Mouse (Mus musculus) midbrain, embryonic 14.5 days (tissue): Measurements from ENCODE around the gene Hexa. TPM values are rescaled to one million over a fixed set of nuclear protein-coding genes. Genes with fewer than 3 reads are reported as not detected.

Source experiments
- ATAC-seq: fragments of 200-750 bp; cut with Nextera tagmentation; 2 replicates; pipeline ENCODE4 v1.8.0; 2017; ENCODE audit warnings: moderate number of reproducible peaks, moderate library complexity; ENCODE audit not compliant: low FRiP score, low TSS enrichment
- DNase-seq: peaks from one replicate; pipeline ENCODE4 v3.0.0-alpha.2; 2015
- H3K27ac ChIP-seq: fragments of 300-500 bp; sonication (generic); replicated peaks from 2 replicates; pipeline ENCODE4 v1.5.1; 2014; ENCODE audit warnings: mild to moderate bottlenecking, low read depth, low read length, moderate library complexity
- H3K27me3 ChIP-seq: fragments of 300-500 bp; sonication (generic); 2 replicates; pipeline ENCODE4 v1.6.1; 2014; ENCODE audit warnings: low read length, control low read depth, mixed read lengths; ENCODE audit not compliant: control insufficient read depth, insufficient read depth
- H3K36me3 ChIP-seq: fragments of 300-500 bp; sonication (generic); 2 replicates; pipeline ENCODE4 v1.6.1; 2014; ENCODE audit warnings: low read length, control low read depth; ENCODE audit not compliant: control insufficient read depth, insufficient read depth
- H3K4me1 ChIP-seq: fragments of 300-500 bp; sonication (generic); 2 replicates; pipeline ENCODE4 v1.6.1; 2014; ENCODE audit warnings: mild to moderate bottlenecking, antibody characterized with exemption, low read length, control low read depth; ENCODE audit not compliant: control insufficient read depth, insufficient read depth
- H3K4me2 ChIP-seq: fragments of 300-500 bp; sonication (generic); 2 replicates; pipeline ENCODE4 v1.6.1; 2014; ENCODE audit warnings: mild to moderate bottlenecking, low read length, moderate library complexity
- H3K4me3 ChIP-seq: fragments of 300-500 bp; sonication (generic); replicated peaks from 2 replicates; pipeline ENCODE4 v1.5.1; 2014; ENCODE audit warnings: low read depth, low read length
- H3K9ac ChIP-seq: fragments of 300-500 bp; sonication (generic); replicated peaks from 2 replicates; pipeline ENCODE4 v1.6.1; 2014; ENCODE audit warnings: mild to moderate bottlenecking, low read length, moderate library complexity
- H3K9me3 ChIP-seq: fragments of 300-500 bp; sonication (generic); 2 replicates; pipeline ENCODE4 v1.6.1; 2016; ENCODE audit warnings: low read length, control low read depth, mixed read lengths; ENCODE audit not compliant: control insufficient read depth
- WGBS: fragments of 180-500 bp; shearing (Covaris S2); extraction: QIAGEN DNeasy Blood & Tissue Kit; methylation state at CpG from one replicate; pipeline ENCODE4 v1.1.7; 2014; 5-methylcytosine and 5-hydroxymethylcytosine counted together
- polyA plus RNA-seq: library from polyadenylated mRNA; unstranded; fragments of >200 nt; fragmentation: Nextera tagmentation; extraction: Ambion mirVana; gene quantifications from 2 replicates; pipeline ENCODE4 v1.2.1, GENCODE M21; 2014

The Hexa gene
- polyA plus RNA-seq, 1 experiment from 2014 or later, result 57.5 TPM

DNA sequence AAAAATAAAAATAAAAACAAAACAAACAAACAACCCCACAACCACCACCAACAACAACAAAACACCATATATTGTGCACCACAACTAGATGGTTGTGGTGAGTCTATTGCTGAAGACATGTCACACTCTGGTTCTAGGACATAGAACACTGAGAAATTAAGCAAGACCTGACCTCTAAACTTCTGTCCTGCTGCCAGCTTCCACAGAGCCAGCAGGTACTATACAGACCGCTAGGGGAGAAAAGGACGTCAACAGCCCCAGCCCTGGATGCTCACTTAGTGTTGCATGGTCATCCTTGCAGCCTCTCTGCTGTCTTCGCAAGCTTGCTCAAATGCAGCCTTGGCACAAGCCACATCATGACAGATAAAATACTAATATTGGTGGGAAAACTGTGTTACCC lies 11.8 kb upstream of the Hexa start:
- no peaks in the 10 kb centered on the region for H3K27me3 ChIP-seq
- H3K36me3 ChIP-seq, result no peaks in the 10 kb centered on the region
- WGBS, result 82% methylated on average over 3 of the region's 3 CpGs
- H3K9ac ChIP-seq, result no peak overlapping the region
- ATAC-seq (no peak), DNase-seq (no peak)
- no peak overlapping the region for H3K4me3 ChIP-seq
- no peak overlapping the region for H3K27ac ChIP-seq
- no peaks in the 10 kb centered on the region for H3K4me1 ChIP-seq
- no peaks in the 10 kb centered on the region for H3K9me3 ChIP-seq
- no peak overlapping the region for H3K4me2 ChIP-seq

DNA sequence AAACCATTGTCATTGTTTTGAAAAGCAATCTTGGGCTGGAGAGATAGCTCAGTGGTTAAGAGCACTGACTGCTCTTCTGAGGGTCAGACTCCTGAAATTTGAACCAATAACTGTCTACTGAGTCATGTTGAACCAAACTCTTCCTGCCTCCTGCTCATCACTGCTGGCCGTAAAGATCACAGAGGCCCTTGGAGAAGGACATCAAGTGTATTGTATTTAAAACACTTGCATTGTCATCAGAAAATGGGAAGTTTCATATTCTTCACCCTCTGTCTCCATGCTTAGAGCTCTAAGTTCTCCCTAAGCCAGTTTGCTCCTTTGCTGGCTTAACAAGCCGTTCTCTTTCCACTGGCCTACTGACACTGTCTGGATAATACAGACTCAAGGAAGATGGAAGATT lies 11.1 kb upstream of the Hexa start:
- 90% methylated on average over 2 of the region's 2 CpGs for WGBS
- H3K36me3 ChIP-seq, result no peaks in the 10 kb centered on the region

DNA sequence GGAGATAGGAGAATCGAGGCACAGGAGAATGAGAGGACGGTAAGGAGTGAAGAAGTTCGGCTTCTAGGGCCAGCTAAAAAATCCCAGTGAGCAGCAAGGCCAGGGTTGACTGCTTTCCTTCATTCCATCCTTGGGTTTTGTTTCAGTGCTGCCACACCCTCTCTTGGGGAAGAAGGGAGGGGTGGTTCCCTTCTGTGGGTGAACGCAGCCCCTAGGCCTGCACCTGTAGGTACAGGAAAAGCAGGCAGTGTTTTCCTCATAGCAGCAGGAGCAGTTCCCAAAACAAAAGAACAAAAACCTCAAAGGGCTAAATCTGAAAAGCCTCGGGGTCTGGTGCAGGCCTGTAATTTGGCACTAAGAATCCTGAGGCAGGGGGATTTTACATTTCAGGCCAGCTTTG lies 7.7 kb upstream of the Hexa start:
- ATAC-seq, result no peak
- Histone ChIP-seq H3K27me3 (no peaks in the 10 kb centered on the region), H3K4me3 (no peak overlapping the region), H3K9me3 (no peaks in the 10 kb centered on the region), H3K4me2 (no peak overlapping the region), H3K9ac (no peak overlapping the region), H3K4me1 (no peaks in the 10 kb centered on the region), H3K36me3 (no peaks in the 10 kb centered on the region), H3K27ac (no peak overlapping the region)
- no peak for DNase-seq
- 16% methylated on average over 5 of the region's 5 CpGs for WGBS

More for the DNA sequence above, 11.1 kb upstream of the Hexa start:
- H3K27me3 ChIP-seq, result no peaks in the 10 kb centered on the region
- H3K4me2 ChIP-seq, result no peak overlapping the region
- no peak overlapping the region for H3K27ac ChIP-seq
- no peaks in the 10 kb centered on the region for H3K4me1 ChIP-seq
- DNase-seq (no peak), ATAC-seq (no peak)
- no peak overlapping the region for H3K4me3 ChIP-seq
- no peaks in the 10 kb centered on the region for H3K9me3 ChIP-seq
- no peak overlapping the region for H3K9ac ChIP-seq

DNA sequence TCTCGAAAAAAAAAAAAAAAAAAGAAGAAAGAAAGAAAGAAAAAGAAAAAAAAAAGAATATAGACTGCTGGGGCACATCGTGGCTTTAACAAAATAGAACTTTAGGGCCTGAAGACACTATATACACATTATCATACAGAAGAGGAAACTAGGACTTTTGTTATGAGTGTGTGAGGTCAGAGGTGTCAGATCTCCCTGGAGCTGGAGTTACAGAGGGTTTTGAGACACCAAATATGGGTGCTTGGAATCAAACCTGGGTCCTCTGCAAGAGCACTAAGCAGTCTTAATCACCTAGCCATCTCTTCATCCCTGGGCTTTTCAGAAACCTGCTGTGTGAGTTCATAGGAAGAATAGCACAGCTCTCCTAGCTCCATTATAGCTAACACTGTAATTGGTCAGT lies 5.9 kb upstream of the Hexa start:
- H3K9me3 ChIP-seq, result no peaks in the 10 kb centered on the region
- H3K27me3 ChIP-seq, result no peaks in the 10 kb centered on the region
- no peak overlapping the region for H3K4me2 ChIP-seq
- no peak overlapping the region for H3K9ac ChIP-seq
- H3K27ac ChIP-seq, result no peak overlapping the region
- H3K4me3 ChIP-seq, result no peak overlapping the region
- ATAC-seq (no peak), DNase-seq (no peak)
- no peaks in the 10 kb centered on the region for H3K4me1 ChIP-seq
- WGBS, result 77% methylated on average over 2 of the region's 2 CpGs
- H3K36me3 ChIP-seq, result no peaks in the 10 kb centered on the region

DNA sequence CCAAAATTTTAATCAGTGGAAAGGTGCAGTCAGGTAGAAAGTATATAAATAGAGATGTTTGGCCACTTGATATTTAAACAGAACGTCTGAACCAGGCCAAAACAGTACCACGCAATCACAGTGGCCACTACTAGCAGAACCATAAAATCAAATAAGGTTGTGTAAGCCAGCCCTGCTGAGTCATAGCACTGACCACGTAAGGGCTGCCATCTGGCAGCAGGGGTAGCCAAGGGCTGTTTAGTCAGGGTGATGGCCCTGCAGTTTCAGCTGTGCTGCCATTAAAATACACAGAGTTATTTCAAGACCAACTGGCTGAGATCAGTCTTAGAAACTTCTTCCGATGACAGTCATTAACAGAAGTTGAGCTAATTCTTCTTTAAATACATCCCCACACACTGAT lies 5.5 kb upstream of the Hexa start:
- no peak overlapping the region for H3K4me3 ChIP-seq
- DNase-seq (no peak), ATAC-seq (no peak)
- no peak overlapping the region for H3K9ac ChIP-seq
- H3K4me2 ChIP-seq, result no peak overlapping the region
- H3K36me3 ChIP-seq, result no peaks in the 10 kb centered on the region
- no peak overlapping the region for H3K27ac ChIP-seq
- 86% methylated on average over 4 of the region's 4 CpGs for WGBS
- H3K9me3 ChIP-seq, result no peaks in the 10 kb centered on the region
- 0 out of 2 replicates have a peak, but pooled peaks cover 1% of the 10 kb centered on the region for H3K4me1 ChIP-seq
- H3K27me3 ChIP-seq, result no peaks in the 10 kb centered on the region

DNA sequence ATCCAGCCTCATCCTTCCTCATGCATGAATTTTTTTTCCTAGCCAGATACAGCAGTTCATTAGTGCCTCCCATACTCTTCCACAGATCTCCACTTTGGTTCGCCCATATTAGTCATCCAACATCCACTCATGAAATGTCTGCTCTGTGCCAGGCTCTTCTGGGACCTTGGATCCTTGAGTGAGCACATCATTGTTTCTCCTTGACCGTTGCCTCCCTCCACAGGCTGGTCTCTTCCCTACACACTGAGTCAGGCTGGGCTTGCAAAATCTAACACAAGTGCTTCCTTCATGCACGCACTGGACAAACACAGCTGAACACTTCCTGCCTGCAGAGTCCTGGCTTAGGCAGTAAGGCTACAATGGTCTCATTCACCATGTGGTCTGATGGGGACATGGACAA lies 1.7 kb upstream of the Hexa start:
- 88% methylated on average over 3 of the region's 3 CpGs for WGBS
- Histone ChIP-seq H3K4me3 (no peak overlapping the region), H3K36me3 (no peaks in the 10 kb centered on the region), H3K27me3 (no peaks in the 10 kb centered on the region), H3K9ac (no peak overlapping the region), H3K27ac (no peak overlapping the region), H3K9me3 (no peaks in the 10 kb centered on the region), H3K4me2 (no peak overlapping the region), H3K4me1 (peaks cover 17% of the 10 kb centered on the region)
- DNase-seq, result no peak
- no peak for ATAC-seq

DNA sequence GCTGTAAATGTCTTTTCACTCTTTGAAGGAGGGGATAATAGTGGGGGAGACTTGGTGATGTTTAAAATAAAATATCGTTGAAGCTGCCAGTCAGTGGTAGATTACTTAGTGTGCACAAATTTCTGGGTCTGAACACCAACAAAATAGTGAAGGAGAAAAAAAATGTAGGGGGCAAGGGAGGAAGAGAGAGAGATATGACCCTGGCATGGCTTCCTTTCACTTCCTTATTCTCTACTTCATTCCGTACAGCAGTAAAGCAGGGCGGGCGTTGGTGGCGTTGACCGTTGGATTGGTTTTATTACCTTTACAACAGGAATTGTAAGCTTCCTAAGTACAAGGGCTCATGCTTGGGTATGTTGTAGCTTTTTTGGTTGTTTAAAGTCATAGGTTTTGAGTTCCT lies 2.3 kb downstream of the Hexa start:
- Histone ChIP-seq H3K9me3 (no peaks in the 10 kb centered on the region), H3K4me1 (peaks cover 17% of the 10 kb centered on the region), H3K4me3 (no peak overlapping the region), H3K27ac (no peak overlapping the region), H3K9ac (no peak overlapping the region), H3K27me3 (no peaks in the 10 kb centered on the region), H3K4me2 (no peak overlapping the region), H3K36me3 (no peaks in the 10 kb centered on the region)
- ATAC-seq (no peak), DNase-seq (no peak)
- 92% methylated on average over 6 of the region's 6 CpGs for WGBS

DNA sequence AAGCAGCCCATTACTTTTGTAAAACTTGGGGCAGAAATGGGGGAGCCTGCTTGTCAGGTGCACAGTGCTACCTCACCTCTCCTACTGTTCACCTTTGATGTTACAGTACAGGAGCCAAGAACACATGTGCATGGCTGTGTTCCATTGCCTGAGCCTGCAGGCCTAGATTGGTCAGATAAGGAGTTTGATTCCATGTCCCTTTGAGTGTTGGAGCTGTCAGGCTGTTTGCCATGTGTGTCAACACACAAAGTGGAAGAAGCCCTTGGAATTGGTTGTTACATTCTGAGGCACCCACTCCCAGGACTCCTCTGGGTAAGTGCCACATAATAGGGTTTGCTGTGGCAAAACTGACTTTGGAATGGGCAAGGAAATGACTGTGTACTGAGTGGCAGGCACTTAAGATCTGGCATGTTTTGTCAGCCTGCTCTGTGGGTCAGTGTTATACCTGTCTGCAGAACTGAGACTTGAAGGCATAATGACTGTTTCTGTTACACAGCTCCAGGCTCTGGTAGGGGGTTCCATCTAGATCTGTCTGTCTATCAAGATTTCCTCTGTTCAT lies 3.5 kb downstream of the Hexa start:
- no peak overlapping the region for H3K4me3 ChIP-seq
- H3K9ac ChIP-seq, result no peak overlapping the region
- H3K4me1 ChIP-seq, result peaks cover 17% of the 10 kb centered on the region
- ATAC-seq (no peak), DNase-seq (no peak)
- H3K4me2 ChIP-seq, result no peak overlapping the region
- no peaks in the 10 kb centered on the region for H3K36me3 ChIP-seq
- no peak overlapping the region for H3K27ac ChIP-seq
- H3K27me3 ChIP-seq, result no peaks in the 10 kb centered on the region
- no peaks in the 10 kb centered on the region for H3K9me3 ChIP-seq

DNA sequence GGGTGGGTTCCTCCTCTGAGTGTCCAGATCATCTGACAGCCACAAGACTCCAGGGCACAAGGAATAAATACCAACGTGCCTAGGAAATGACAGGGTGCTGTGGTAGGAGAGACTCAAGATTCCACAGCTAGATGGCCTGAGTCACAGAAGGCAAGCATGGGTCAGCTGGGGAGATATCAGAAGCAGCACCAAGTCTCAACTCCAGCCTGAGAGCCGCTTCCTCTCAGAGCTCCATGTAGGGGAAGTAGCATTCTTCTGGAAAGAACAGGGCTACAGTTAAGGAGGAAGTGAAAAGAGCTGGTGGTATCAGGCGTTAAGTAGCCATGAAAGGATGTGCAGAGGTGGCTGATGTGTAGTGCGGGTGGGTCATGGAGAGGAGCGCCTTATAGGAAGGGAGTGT lies 5.4 kb downstream of the Hexa start:
- H3K36me3 ChIP-seq, result no peaks in the 10 kb centered on the region
- DNase-seq (no peak), ATAC-seq (no peak)
- H3K27ac ChIP-seq, result no peak overlapping the region
- WGBS, result 89% methylated on average over 5 of the region's 5 CpGs
- peaks cover 13% of the 10 kb centered on the region for H3K4me1 ChIP-seq
- no peaks in the 10 kb centered on the region for H3K9me3 ChIP-seq
- H3K27me3 ChIP-seq, result no peaks in the 10 kb centered on the region
- H3K4me2 ChIP-seq, result no peak overlapping the region
- H3K9ac ChIP-seq, result no peak overlapping the region
- H3K4me3 ChIP-seq, result no peak overlapping the region
